Mouse (Mus musculus) neural tube, embryonic 12.5 days (tissue): ENCODE results near the gene Zfp598. TPM values are rescaled to one million over a fixed set of nuclear protein-coding genes. Genes with fewer than 3 reads are reported as not detected.

ENCODE experiments used
- ATAC-seq: fragments of 200-750 bp; cut with Nextera tagmentation; 2 replicates; pipeline ENCODE4 v1.8.0; 2017; ENCODE audit warnings: low read depth, mild to moderate bottlenecking, moderate TSS enrichment, moderate library complexity; ENCODE audit not compliant: low FRiP score
- H3K27ac ChIP-seq: fragments of 300-500 bp; sonication (generic); 2 replicates; pipeline ENCODE4 v1.5.1; 2016
- H3K27me3 ChIP-seq: fragments of 300-500 bp; sonication (generic); replicated peaks from 2 replicates; pipeline ENCODE4 v1.6.1; 2016; ENCODE audit warnings: mild to moderate bottlenecking
- H3K36me3 ChIP-seq: fragments of 300-500 bp; sonication (generic); 2 replicates; pipeline ENCODE4 v1.6.1; 2016; ENCODE audit warnings: mild to moderate bottlenecking
- H3K4me1 ChIP-seq: fragments of 300-500 bp; sonication (generic); 2 replicates; pipeline ENCODE4 v1.6.1; 2016
- H3K4me2 ChIP-seq: fragments of 300-500 bp; sonication (generic); replicated peaks from 2 replicates; pipeline ENCODE4 v1.6.1; 2016; ENCODE audit warnings: mild to moderate bottlenecking
- H3K4me3 ChIP-seq: fragments of 300-500 bp; sonication (generic); 2 replicates; pipeline ENCODE4 v1.5.1; 2016
- H3K9ac ChIP-seq: fragments of 300-500 bp; sonication (generic); 2 replicates; pipeline ENCODE4 v1.6.1; 2016; ENCODE audit warnings: mild to moderate bottlenecking
- H3K9me3 ChIP-seq: fragments of 300-500 bp; sonication (generic); 2 replicates; pipeline ENCODE4 v1.6.1; 2016; ENCODE audit warnings: mild to moderate bottlenecking
- WGBS: fragments of 180-500 bp; shearing (Covaris S2); methylation state at CpG from one replicate; pipeline ENCODE4 v1.1.7; 2016; 5-methylcytosine and 5-hydroxymethylcytosine counted together
- polyA plus RNA-seq: library from polyadenylated mRNA; unstranded; fragments of >200 nt; fragmentation: Nextera tagmentation; extraction: Ambion mirVana; gene quantifications from 2 replicates; pipeline ENCODE4 v1.2.1, GENCODE M21; 2016

The Zfp598 gene
- polyA plus RNA-seq, 1 experiment from 2014 or later, result 27.2 TPM

DNA sequence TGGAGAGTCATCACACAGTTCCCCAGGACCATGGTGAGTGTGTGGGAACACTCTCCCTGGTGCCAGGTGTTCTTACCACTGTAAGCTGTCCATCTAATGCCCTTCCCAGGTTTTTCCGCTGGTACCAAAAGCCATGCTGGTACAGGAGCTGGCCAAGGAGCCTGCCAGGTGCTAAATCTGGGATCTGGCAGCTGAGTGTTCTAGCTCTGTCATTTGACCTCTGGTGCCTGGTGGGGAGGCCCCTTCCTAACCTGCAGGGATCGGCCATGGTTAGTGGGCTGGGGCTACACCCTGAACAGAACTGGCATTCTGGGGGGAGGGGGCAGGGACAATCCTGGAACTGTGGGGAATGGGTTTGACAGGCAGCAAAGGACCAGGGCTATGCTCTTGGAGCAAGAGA is 58.1 kb downstream of the Zfp598 start, which contains the start of gene Rpl3l:
TSS of gene Rpl3l (plus strand) at position 203 of the 400 bp plus-strand sequence.
- Histone ChIP-seq H3K27me3 (no peaks in the 10 kb centered on the region), H3K36me3 (peaks cover under 1% of the 10 kb centered on the region; the same call in 1 of the 2 replicates), H3K27ac (no peak within 1 kb of the TSS), H3K4me2 (no peak within 1 kb of the TSS), H3K9ac (0 out of 2 replicates have a peak within 1 kb of the TSS, but pooled peaks have one; percentile 2), H3K9me3 (no peaks in the 10 kb centered on the region), H3K4me1 (peaks cover 14% of the 10 kb centered on the region), H3K4me3 (no peak within 1 kb of the TSS)
- 87% methylated on average over 2 of the region's 2 CpGs for WGBS
- ATAC-seq, result no peak

DNA sequence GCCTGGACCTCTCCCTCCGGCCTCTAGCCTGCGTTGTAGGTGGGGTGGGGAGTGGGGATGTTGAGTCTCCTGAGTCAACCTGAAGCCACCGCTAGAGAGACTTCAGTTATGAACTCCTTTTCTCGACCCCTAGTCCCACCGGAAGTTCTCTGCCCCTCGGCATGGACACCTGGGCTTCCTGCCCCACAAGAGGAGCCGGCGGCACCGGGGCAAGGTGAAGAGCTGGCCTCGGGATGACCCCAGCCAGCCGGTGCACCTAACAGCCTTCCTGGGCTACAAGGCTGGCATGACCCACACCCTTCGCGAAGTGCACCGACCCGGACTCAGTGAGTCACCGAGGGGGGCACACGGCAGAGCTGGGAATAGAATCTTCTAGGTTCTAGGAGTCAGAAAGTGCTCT is 58.7 kb downstream of the Zfp598 start:
- Histone ChIP-seq H3K9me3 (no peaks in the 10 kb centered on the region), H3K4me1 (peaks cover 9% of the 10 kb centered on the region), H3K4me2 (no peak overlapping the region), H3K27ac (no peak overlapping the region), H3K36me3 (no peaks in the 10 kb centered on the region), H3K9ac (no peak overlapping the region), H3K4me3 (no peak overlapping the region), H3K27me3 (no peaks in the 10 kb centered on the region)
- ATAC-seq, result no peak
- 73% methylated on average over 17 of the region's 17 CpGs for WGBS

DNA sequence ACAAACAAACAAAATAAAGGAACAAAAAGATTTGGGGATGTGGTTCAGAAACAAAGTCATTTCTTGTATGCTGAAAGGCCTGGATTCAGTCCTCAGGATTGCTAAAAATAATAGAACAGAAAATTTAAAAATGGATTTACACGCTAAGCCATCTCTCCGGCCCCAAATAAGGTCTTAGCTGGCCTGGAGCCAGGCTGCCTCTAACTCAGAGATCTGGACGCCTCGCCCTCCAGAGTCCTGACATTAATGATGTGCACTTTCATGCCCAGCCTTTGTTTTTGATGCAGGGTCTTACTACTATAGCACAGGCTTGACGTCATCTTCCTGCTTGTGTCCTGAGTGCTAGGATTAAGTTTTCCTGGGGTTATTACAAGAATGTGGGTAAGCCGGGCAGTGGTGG is 59.6 kb downstream of the Zfp598 start:
- H3K27me3 ChIP-seq, result no peaks in the 10 kb centered on the region
- no peaks in the 10 kb centered on the region for H3K36me3 ChIP-seq
- H3K4me1 ChIP-seq, result 0 out of 2 replicates have a peak, but pooled peaks cover 2% of the 10 kb centered on the region
- WGBS, result 86% methylated on average over 6 of the region's 6 CpGs
- no peak overlapping the region for H3K4me2 ChIP-seq
- H3K9me3 ChIP-seq, result no peaks in the 10 kb centered on the region
- no peak for ATAC-seq
- no peak overlapping the region for H3K4me3 ChIP-seq
- H3K27ac ChIP-seq, result no peak overlapping the region
- no peak overlapping the region for H3K9ac ChIP-seq

DNA sequence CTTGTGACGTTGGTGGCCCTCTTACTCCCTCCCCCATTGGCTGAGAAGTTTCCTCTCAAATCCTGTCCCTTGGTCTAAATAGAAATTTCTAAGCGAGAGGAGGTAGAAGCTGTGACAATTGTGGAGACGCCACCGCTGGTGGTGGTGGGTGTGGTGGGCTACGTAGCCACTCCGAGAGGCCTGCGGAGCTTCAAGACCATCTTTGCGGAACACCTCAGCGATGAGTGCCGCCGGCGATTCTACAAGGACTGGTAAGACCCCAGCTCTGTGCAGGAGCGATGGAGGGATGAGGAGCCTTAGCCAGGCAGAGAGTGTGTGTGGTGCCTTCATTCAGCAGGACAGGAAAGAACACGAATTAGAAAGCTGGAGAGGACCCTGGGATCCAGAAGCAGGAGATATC is 61.3 kb downstream of the Zfp598 start:
- H3K4me1 ChIP-seq, result peaks cover under 1% of the 10 kb centered on the region; the same call in 1 of the 2 replicates
- no peaks in the 10 kb centered on the region for H3K9me3 ChIP-seq
- no peak overlapping the region for H3K4me3 ChIP-seq
- no peaks in the 10 kb centered on the region for H3K27me3 ChIP-seq
- H3K4me2 ChIP-seq, result no peak overlapping the region
- no peak for ATAC-seq
- WGBS, result 85% methylated on average over 14 of the region's 14 CpGs
- no peak overlapping the region for H3K27ac ChIP-seq
- no peak overlapping the region for H3K9ac ChIP-seq
- H3K36me3 ChIP-seq, result no peaks in the 10 kb centered on the region

Other genes with a start within 250 kb of the Zfp598 start
- 58.0 and 67.9 TPM in 2 replicates for gene Eci1, start 243.0 kb upstream of the Zfp598 start, polyA plus RNA-seq
- gene Dnase1l2, start 226.6 kb upstream of the Zfp598 start, polyA plus RNA-seq, result 3.4 and 4.4 TPM in 2 replicates
- 37.9 and 38.5 TPM in 2 replicates for gene E4f1, start 199.4 kb upstream of the Zfp598 start, polyA plus RNA-seq
- 58.6 and 62.7 TPM in 2 replicates for gene Pgp, start 199.3 kb upstream of the Zfp598 start, polyA plus RNA-seq
- 0.28 TPM in 2 replicates for gene Bricd5, start 195.8 kb upstream of the Zfp598 start, polyA plus RNA-seq
- gene Mlst8, start 190.6 kb upstream of the Zfp598 start, polyA plus RNA-seq, result 33.8 and 34.9 TPM in 2 replicates
- gene Caskin1, start 181.1 kb upstream of the Zfp598 start, polyA plus RNA-seq, result 23.2 and 25.4 TPM in 2 replicates
- gene Traf7, start 141.7 kb upstream of the Zfp598 start, polyA plus RNA-seq, result 83.4 and 84.0 TPM in 2 replicates
- gene Rab26, start 135.5 kb upstream of the Zfp598 start, polyA plus RNA-seq, result 1.6 and 2.2 TPM in 2 replicates
- 23.0 and 26.5 TPM in 2 replicates for gene Pkd1, start 119.9 kb upstream of the Zfp598 start, polyA plus RNA-seq
- gene Tsc2, start 37.1 kb upstream of the Zfp598 start, polyA plus RNA-seq, result 66.5 and 75.0 TPM in 2 replicates
- gene Nthl1, start 37.0 kb upstream of the Zfp598 start, polyA plus RNA-seq, result 10.5 and 12.4 TPM in 2 replicates
- gene Slc9a3r2, start 19.4 kb upstream of the Zfp598 start, polyA plus RNA-seq, result 36.9 and 37.7 TPM in 2 replicates
- gene Npw, start 11.2 kb upstream of the Zfp598 start, polyA plus RNA-seq, result not detected in 2 replicates
- 42.3 and 43.3 TPM in 2 replicates for gene Syngr3, start 20.3 kb downstream of the Zfp598 start, polyA plus RNA-seq
- 40.2 and 41.9 TPM in 2 replicates for gene Gfer, start 26.5 kb downstream of the Zfp598 start, polyA plus RNA-seq
- 2.4 and 3.0 TPM in 2 replicates for gene Noxo1, start 26.5 kb downstream of the Zfp598 start, polyA plus RNA-seq
- gene Tbl3, start 38.0 kb downstream of the Zfp598 start, polyA plus RNA-seq, result 91.5 and 95.3 TPM in 2 replicates
- gene Rnf151, start 48.4 kb downstream of the Zfp598 start, polyA plus RNA-seq, result not detected in 2 replicates
- 826 and 871 TPM in 2 replicates for gene Rps2, start 48.4 kb downstream of the Zfp598 start, polyA plus RNA-seq
- gene Ndufb10, start 54.8 kb downstream of the Zfp598 start, polyA plus RNA-seq, result 230 and 240 TPM in 2 replicates
- not detected in 2 replicates for gene Rpl3l, start 58.1 kb downstream of the Zfp598 start, polyA plus RNA-seq
- gene Msrb1, start 67.0 kb downstream of the Zfp598 start, polyA plus RNA-seq, result 23.3 and 24.8 TPM in 2 replicates
- 0.62 and 0.69 TPM in 2 replicates for gene Hs3st6, start 83.3 kb downstream of the Zfp598 start, polyA plus RNA-seq
- gene Meiob, start 134.6 kb downstream of the Zfp598 start, polyA plus RNA-seq, result not detected in 2 replicates
- 37.5 and 40.0 TPM in 2 replicates for gene Hagh, start 170.5 kb downstream of the Zfp598 start, polyA plus RNA-seq
- gene Fahd1, start 180.7 kb downstream of the Zfp598 start, polyA plus RNA-seq, result 18.2 and 18.7 TPM in 2 replicates
- gene Igfals, start 196.3 kb downstream of the Zfp598 start, polyA plus RNA-seq, result 0.28 and 0.32 TPM in 2 replicates
- 75.4 and 75.9 TPM in 2 replicates for gene Nubp2, start 216.7 kb downstream of the Zfp598 start, polyA plus RNA-seq
- gene Spsb3, start 217.0 kb downstream of the Zfp598 start, polyA plus RNA-seq, result 53.1 and 57.7 TPM in 2 replicates
- gene Eme2, start 225.4 kb downstream of the Zfp598 start, polyA plus RNA-seq, result 41.6 and 44.5 TPM in 2 replicates
- 89.9 and 98.4 TPM in 2 replicates for gene Mrps34, start 225.4 kb downstream of the Zfp598 start, polyA plus RNA-seq
- 49.7 and 55.1 TPM in 2 replicates for gene Nme3, start 226.8 kb downstream of the Zfp598 start, polyA plus RNA-seq